Mouse (Mus musculus): Measurements from ENCODE around the gene Nfkbid. TPM values are rescaled to one million over a fixed set of nuclear protein-coding genes. Genes with fewer than 3 reads are reported as not detected.

Gene Nfkbid
- polyA plus RNA-seq, 1 experiment from 2014 or later = 1.6 TPM

- Histone ChIP-seq H3K9ac (replicated peaks; ENCODE audit: low read length) (no peak overlapping the region), H3K36me3 (replicated peaks; ENCODE audit: control insufficient read depth, insufficient read depth, low read depth, low read length) (no peaks in the 10 kb centered on the region), H3K4me2 (ENCODE audit: low read depth, low read length) (peak overlapping the region; percentile 28), H3K4me1 (ENCODE audit: control insufficient read depth, insufficient read depth, low read length) (no peaks in the 10 kb centered on the region; the same call in 1 of the 2 replicates), H3K4me3 (ENCODE audit: low read depth, low read length) (no peak overlapping the region), H3K27me3 (ENCODE audit: control insufficient read depth, insufficient read depth, low read length) (peaks cover 86% of the 10 kb centered on the region), H3K27ac (replicated peaks; ENCODE audit: low read depth, low read length) (no peak overlapping the region), H3K9me3 (replicated peaks; ENCODE audit: control insufficient read depth, low read length) (no peaks in the 10 kb centered on the region)
- 1% methylated on average over 31 of the region's 31 CpGs for WGBS
- no peak for DNase-seq (ENCODE audit: low spot score)
- no peak for ATAC-seq (replicated peaks; ENCODE audit: insufficient number of reproducible peaks, low FRiP score, low TSS enrichment, low read depth)
Observed at GRCm38 (mm10) chr7:30456911-30457628, 35.5 kb downstream of the Nfkbid start.

GRCm38 (mm10) chr7:30457629-30458330, 36.2 kb downstream of the Nfkbid start, which contains the start of the genes Kirrel2 and Nphs1:
Gene Kirrel2 (minus strand): TSS chr7:30457690.
Gene Nphs1 (plus strand): TSS chr7:30458315.
- 4% methylated on average over 16 of the region's 16 CpGs for WGBS
- Histone ChIP-seq H3K4me1 (ENCODE audit: control insufficient read depth, insufficient read depth, low read length) (no peaks in the 10 kb centered on the region; the same call in 1 of the 2 replicates), H3K9me3 (replicated peaks; ENCODE audit: control insufficient read depth, low read length) (no peaks in the 10 kb centered on the region), H3K9ac (replicated peaks; ENCODE audit: low read length) (no peak within 1 kb of the TSS), H3K27me3 (ENCODE audit: control insufficient read depth, insufficient read depth, low read length) (peaks cover 87% of the 10 kb centered on the region), H3K4me2 (ENCODE audit: low read depth, low read length) (peak within 1 kb of the TSS; percentile 28), H3K36me3 (replicated peaks; ENCODE audit: control insufficient read depth, insufficient read depth, low read depth, low read length) (no peaks in the 10 kb centered on the region), H3K27ac (replicated peaks; ENCODE audit: low read depth, low read length) (no peak within 1 kb of the TSS), H3K4me3 (ENCODE audit: low read depth, low read length) (no peak within 1 kb of the TSS)
- ATAC-seq (replicated peaks; ENCODE audit: insufficient number of reproducible peaks, low FRiP score, low TSS enrichment, low read depth) (peak; percentile 83), DNase-seq (ENCODE audit: low spot score) (peak; percentile 40)

- DNase-seq (ENCODE audit: low spot score) = no peak
- Histone ChIP-seq H3K9ac (replicated peaks; ENCODE audit: low read length) (no peak overlapping the region), H3K36me3 (replicated peaks; ENCODE audit: control insufficient read depth, insufficient read depth, low read depth, low read length) (no peaks in the 10 kb centered on the region), H3K27me3 (ENCODE audit: control insufficient read depth, insufficient read depth, low read length) (peaks cover 80% of the 10 kb centered on the region), H3K9me3 (replicated peaks; ENCODE audit: control insufficient read depth, low read length) (no peaks in the 10 kb centered on the region), H3K4me2 (ENCODE audit: low read depth, low read length) (no peak overlapping the region), H3K27ac (replicated peaks; ENCODE audit: low read depth, low read length) (no peak overlapping the region), H3K4me3 (ENCODE audit: low read depth, low read length) (no peak overlapping the region), H3K4me1 (ENCODE audit: control insufficient read depth, insufficient read depth, low read length) (no peaks in the 10 kb centered on the region; the same call in 1 of the 2 replicates)
- WGBS = 27% methylated on average over 6 of the region's 6 CpGs
- no peak for ATAC-seq (replicated peaks; ENCODE audit: insufficient number of reproducible peaks, low FRiP score, low TSS enrichment, low read depth)
Observed at GRCm38 (mm10) chr7:30459484-30459883, 38.0 kb downstream of the Nfkbid start.

- H3K9ac ChIP-seq (replicated peaks; ENCODE audit: low read length) = no peak overlapping the region
- H3K4me2 ChIP-seq (ENCODE audit: low read depth, low read length) = no peak overlapping the region
- ATAC-seq (replicated peaks; ENCODE audit: insufficient number of reproducible peaks, low FRiP score, low TSS enrichment, low read depth) (no peak), DNase-seq (ENCODE audit: low spot score) (no peak)
- H3K4me1 ChIP-seq (ENCODE audit: control insufficient read depth, insufficient read depth, low read length) = peaks cover 4% of the 10 kb centered on the region; the same call in 1 of the 2 replicates
- H3K27ac ChIP-seq (replicated peaks; ENCODE audit: low read depth, low read length) = no peak overlapping the region
- 26% methylated on average over 7 of the region's 7 CpGs for WGBS
- no peaks in the 10 kb centered on the region for H3K36me3 ChIP-seq (replicated peaks; ENCODE audit: control insufficient read depth, insufficient read depth, low read depth, low read length)
- no peaks in the 10 kb centered on the region for H3K9me3 ChIP-seq (replicated peaks; ENCODE audit: control insufficient read depth, low read length)
- no peak overlapping the region for H3K4me3 ChIP-seq (ENCODE audit: low read depth, low read length)
- H3K27me3 ChIP-seq (ENCODE audit: control insufficient read depth, insufficient read depth, low read length) = peaks cover 77% of the 10 kb centered on the region
Observed at GRCm38 (mm10) chr7:30463568-30463967, 42.0 kb downstream of the Nfkbid start.

GRCm38 (mm10) chr7:30463996-30464395, 42.5 kb downstream of the Nfkbid start:
- Histone ChIP-seq H3K9me3 (replicated peaks; ENCODE audit: control insufficient read depth, low read length) (no peaks in the 10 kb centered on the region), H3K27ac (replicated peaks; ENCODE audit: low read depth, low read length) (no peak overlapping the region), H3K4me3 (ENCODE audit: low read depth, low read length) (no peak overlapping the region), H3K36me3 (replicated peaks; ENCODE audit: control insufficient read depth, insufficient read depth, low read depth, low read length) (no peaks in the 10 kb centered on the region), H3K9ac (replicated peaks; ENCODE audit: low read length) (no peak overlapping the region), H3K27me3 (ENCODE audit: control insufficient read depth, insufficient read depth, low read length) (peaks cover 74% of the 10 kb centered on the region), H3K4me2 (ENCODE audit: low read depth, low read length) (no peak overlapping the region), H3K4me1 (ENCODE audit: control insufficient read depth, insufficient read depth, low read length) (peaks cover 4% of the 10 kb centered on the region; the same call in 1 of the 2 replicates)
- WGBS = 13% methylated on average over 4 of the region's 4 CpGs
- ATAC-seq (replicated peaks; ENCODE audit: insufficient number of reproducible peaks, low FRiP score, low TSS enrichment, low read depth) = no peak
- DNase-seq (ENCODE audit: low spot score) = no peak

GRCm38 (mm10) chr7:30464816-30465300, 43.3 kb downstream of the Nfkbid start:
- Histone ChIP-seq H3K27me3 (ENCODE audit: control insufficient read depth, insufficient read depth, low read length) (peaks cover 66% of the 10 kb centered on the region), H3K27ac (replicated peaks; ENCODE audit: low read depth, low read length) (no peak overlapping the region), H3K36me3 (replicated peaks; ENCODE audit: control insufficient read depth, insufficient read depth, low read depth, low read length) (no peaks in the 10 kb centered on the region), H3K4me3 (ENCODE audit: low read depth, low read length) (no peak overlapping the region), H3K9ac (replicated peaks; ENCODE audit: low read length) (no peak overlapping the region), H3K4me1 (ENCODE audit: control insufficient read depth, insufficient read depth, low read length) (peaks cover 4% of the 10 kb centered on the region; the same call in 1 of the 2 replicates), H3K4me2 (ENCODE audit: low read depth, low read length) (no peak overlapping the region), H3K9me3 (replicated peaks; ENCODE audit: control insufficient read depth, low read length) (no peaks in the 10 kb centered on the region)
- WGBS = 12% methylated on average over 6 of the region's 6 CpGs
- no peak for DNase-seq (ENCODE audit: low spot score)
- ATAC-seq (replicated peaks; ENCODE audit: insufficient number of reproducible peaks, low FRiP score, low TSS enrichment, low read depth) = no peak

GRCm38 (mm10) chr7:30472411-30472810, 50.9 kb downstream of the Nfkbid start:
- H3K27me3 ChIP-seq (ENCODE audit: control insufficient read depth, insufficient read depth, low read length) = peaks cover 5% of the 10 kb centered on the region
- no peak overlapping the region for H3K4me2 ChIP-seq (ENCODE audit: low read depth, low read length)
- no peak overlapping the region for H3K27ac ChIP-seq (replicated peaks; ENCODE audit: low read depth, low read length)
- ATAC-seq (replicated peaks; ENCODE audit: insufficient number of reproducible peaks, low FRiP score, low TSS enrichment, low read depth) (no peak), DNase-seq (ENCODE audit: low spot score) (peak; percentile 56)
- no peaks in the 10 kb centered on the region for H3K9me3 ChIP-seq (replicated peaks; ENCODE audit: control insufficient read depth, low read length)
- H3K4me3 ChIP-seq (ENCODE audit: low read depth, low read length) = no peak overlapping the region
- no peaks in the 10 kb centered on the region for H3K36me3 ChIP-seq (replicated peaks; ENCODE audit: control insufficient read depth, insufficient read depth, low read depth, low read length)
- peaks cover under 1% of the 10 kb centered on the region; the same call in 1 of the 2 replicates for H3K4me1 ChIP-seq (ENCODE audit: control insufficient read depth, insufficient read depth, low read length)
- WGBS = 45% methylated on average over 5 of the region's 5 CpGs
- no peak overlapping the region for H3K9ac ChIP-seq (replicated peaks; ENCODE audit: low read length)

GRCm38 (mm10) chr7:30474999-30475398, 53.5 kb downstream of the Nfkbid start:
- H3K4me2 ChIP-seq (ENCODE audit: low read depth, low read length) = no peak overlapping the region
- WGBS = 77% methylated on average over 4 of the region's 4 CpGs
- no peak overlapping the region for H3K27ac ChIP-seq (replicated peaks; ENCODE audit: low read depth, low read length)
- no peak overlapping the region for H3K4me3 ChIP-seq (ENCODE audit: low read depth, low read length)
- H3K9ac ChIP-seq (replicated peaks; ENCODE audit: low read length) = no peak overlapping the region
- ATAC-seq (replicated peaks; ENCODE audit: insufficient number of reproducible peaks, low FRiP score, low TSS enrichment, low read depth) = no peak
- no peaks in the 10 kb centered on the region for H3K27me3 ChIP-seq (ENCODE audit: control insufficient read depth, insufficient read depth, low read length)
- H3K4me1 ChIP-seq (ENCODE audit: control insufficient read depth, insufficient read depth, low read length) = no peaks in the 10 kb centered on the region
- H3K9me3 ChIP-seq (replicated peaks; ENCODE audit: control insufficient read depth, low read length) = no peaks in the 10 kb centered on the region
- DNase-seq (ENCODE audit: low spot score) = no peak
- H3K36me3 ChIP-seq (replicated peaks; ENCODE audit: control insufficient read depth, insufficient read depth, low read depth, low read length) = no peaks in the 10 kb centered on the region

Data from embryonic facial prominence, embryonic 11.5 days (tissue).